Mouse (Mus musculus) right cerebral cortex, postnatal 4 days (tissue): ENCODE measurements around the gene Hcn2.
"Not testable (repeated sequence)": the region's sequence is repeated elsewhere in the genome, so short reads cannot be mapped to it uniquely, and the experiment has no call there.

ENCODE experiments used
- DNase-seq: peaks from one replicate; pipeline ENCODE4 v3.0.0-alpha.2; 2022

Gene Hcn2

DNA sequence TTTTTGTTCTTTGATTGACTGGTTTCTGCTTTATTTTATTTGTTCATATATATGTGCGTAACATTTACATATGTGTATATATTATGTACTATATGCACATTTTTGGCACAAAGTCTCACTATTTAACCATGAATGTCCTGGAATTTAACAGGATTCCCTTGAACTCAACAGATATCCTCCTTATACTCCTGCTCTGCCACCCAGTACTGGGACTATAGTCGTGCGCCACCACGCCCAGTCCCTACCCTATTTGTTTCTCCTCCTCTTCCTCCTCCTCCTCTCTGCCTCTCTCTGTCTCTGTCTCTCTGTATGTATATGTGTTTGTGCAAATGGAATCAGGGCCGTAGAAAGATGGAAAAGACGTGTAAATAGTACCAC lies 30.3 kb downstream of the Hcn2 start:
- DNase-seq, result no peak

DNA sequence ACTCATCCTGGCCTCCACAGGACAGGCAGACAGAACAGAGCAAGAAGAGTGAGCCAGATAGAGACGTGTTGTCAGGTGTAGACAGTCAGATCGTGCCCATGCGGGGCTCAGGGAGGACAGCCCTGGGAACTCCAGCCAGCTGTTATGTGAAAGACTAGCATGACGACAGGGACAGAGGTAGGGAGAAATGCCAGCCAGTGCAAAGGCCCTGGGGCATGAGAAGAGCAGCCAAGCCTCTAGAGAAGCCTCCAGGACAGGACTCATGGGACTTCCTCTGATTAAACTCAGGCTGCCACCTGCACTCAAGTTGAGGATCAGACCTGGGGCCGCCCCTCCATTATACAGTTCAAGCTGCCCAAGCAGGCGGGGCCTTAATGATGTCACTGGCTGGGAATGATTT lies 32.1 kb downstream of the Hcn2 start:
- DNase-seq, result no peak

DNA sequence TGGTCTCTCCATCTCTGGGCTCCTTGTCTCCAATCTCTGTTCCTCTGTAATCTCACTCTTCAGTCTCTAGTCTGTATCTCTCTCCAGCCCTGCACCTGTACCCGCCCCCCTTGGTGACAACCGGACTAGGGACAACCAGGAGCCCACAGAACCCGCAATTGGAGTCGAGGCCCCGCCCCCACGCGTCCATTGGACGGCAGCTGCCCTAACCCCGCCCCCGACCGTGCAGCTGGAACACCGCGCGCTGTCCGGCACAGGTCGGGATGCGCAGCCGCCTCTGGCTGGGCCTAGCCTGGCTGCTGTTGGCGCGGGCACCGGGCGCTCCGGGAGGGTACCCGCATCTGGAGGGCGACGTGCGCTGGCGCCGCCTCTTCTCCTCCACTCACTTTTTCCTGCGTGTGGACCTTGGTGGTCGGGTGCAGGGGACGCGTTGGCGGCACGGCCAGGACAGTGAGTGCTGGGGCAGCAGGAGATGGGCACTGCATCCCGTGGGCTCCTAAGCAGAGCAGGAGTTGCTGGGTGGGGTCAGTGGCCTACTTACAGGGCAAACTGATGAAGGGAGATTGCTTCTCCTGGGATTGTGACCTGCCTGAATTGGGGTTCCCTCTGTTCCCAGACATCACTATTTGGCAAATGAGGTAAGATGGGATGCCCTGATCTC lies 38.6 kb downstream of the Hcn2 start, which contains the start of gene Fgf22:
Gene Fgf22 (plus strand): TSS at position 221 of the 661 bp plus-strand sequence.
- peak; percentile 56 for DNase-seq

- DNase-seq, result no peak
These were observed 39.4 kb downstream of the Hcn2 start for GRCm38 (mm10) chr10:79755854-79756253.

GRCm38 (mm10) chr10:79756660-79757059 lies 40.2 kb downstream of the Hcn2 start:
- no peak for DNase-seq

GRCm38 (mm10) chr10:79759675-79760074 lies 43.2 kb downstream of the Hcn2 start:
- DNase-seq, result not testable (repeated sequence)

GRCm38 (mm10) chr10:79760603-79761143 lies 44.2 kb downstream of the Hcn2 start:
- DNase-seq, result no peak

GRCm38 (mm10) chr10:79762875-79763274 lies 46.4 kb downstream of the Hcn2 start:
- DNase-seq, result no peak

DNA sequence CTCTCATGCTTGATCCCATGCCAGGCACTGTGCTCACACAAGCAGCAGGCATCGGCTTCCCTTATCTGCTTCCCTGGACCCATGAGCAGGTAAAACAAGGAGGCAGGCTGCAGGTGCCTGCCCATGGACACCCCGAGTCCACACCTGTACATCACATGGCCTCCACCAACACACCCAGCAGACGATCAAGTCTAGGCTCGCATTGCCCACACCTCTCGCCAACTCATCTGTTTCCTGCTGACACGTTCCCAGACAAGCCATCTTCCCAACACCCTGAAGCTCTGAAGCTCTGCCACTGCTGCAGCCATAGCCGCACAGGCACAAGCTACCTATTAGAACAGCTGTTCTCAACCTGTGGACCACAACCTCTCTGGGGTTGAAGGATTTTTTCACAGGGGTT lies 47.8 kb downstream of the Hcn2 start:
- DNase-seq, result no peak

GRCm38 (mm10) chr10:79765228-79765745 lies 48.9 kb downstream of the Hcn2 start:
- no peak for DNase-seq

DNA sequence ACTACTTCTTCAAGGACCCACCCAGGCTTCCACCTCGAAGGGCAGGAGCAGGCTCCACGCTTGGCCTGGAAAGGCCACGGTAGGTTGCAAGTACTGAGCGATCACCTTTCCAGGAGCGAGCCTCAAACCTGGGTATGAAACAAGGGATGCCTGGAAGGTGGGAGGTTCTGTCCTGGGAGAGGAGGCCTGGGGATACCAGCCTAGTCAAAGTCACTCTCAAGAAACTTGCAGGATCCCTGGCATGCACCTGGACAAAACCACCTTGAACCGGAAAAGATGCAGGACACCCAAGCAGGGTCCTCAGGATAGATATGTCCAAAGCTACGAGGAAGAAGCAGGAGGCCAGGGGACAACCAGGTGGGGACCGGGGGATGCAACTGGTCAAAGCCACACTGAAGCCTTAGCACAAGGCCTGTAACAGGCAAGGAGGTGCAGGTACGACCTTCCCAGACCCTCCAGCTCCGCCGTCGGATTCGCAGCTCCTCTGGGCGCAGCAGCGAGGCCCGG lies 49.6 kb downstream of the Hcn2 start:
- DNase-seq, result no peak

DNA sequence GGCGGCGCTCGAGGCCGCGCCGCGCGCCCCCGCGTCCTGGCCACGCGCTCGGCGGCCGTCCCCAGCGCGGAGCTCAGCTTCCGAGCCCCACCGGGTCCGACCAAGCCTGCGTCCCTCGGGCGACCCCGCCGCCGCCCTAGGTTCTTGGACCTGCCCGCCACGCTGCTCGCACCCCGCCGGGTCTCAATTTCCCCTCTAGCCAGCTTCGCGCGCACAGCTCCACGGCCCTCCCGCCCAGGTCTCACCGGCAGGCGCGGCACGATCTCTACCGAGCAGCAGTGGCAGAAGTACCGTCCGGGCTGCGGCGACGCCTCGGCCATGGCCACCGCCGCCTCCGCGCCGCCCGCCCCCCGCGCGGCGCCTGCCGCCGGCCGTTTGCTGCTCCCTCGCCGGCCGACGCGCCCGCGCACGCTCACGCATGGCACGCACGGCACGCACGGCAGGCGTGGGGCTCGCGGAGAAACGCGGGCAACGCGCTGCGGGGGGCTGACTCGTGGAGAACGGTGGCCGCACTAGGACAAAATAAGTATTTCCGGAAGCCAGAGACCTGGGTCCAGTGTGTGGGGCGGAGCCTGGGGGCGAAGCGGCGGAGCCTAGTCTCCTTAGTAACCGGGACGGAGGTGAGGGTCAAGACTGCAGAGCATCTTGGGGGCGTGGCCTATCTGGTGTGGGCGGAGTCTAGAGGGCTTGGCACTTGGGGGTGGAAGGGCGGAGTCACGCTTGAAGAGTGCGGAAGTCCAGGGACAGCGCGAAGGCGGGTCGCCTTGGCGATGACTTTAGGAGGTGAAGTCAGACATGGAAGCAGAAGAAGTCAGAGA lies 50.3 kb downstream of the Hcn2 start, which contains the start of gene Rnf126:
Gene Rnf126 (minus strand): TSS at position 445 of the 818 bp plus-strand sequence.
- DNase-seq, result peak; percentile 97

GRCm38 (mm10) chr10:79767372-79768244 lies 51.2 kb downstream of the Hcn2 start:
- peak; percentile 95 for DNase-seq

GRCm38 (mm10) chr10:79768400-79768799 lies 52.0 kb downstream of the Hcn2 start:
- peak; percentile 76 for DNase-seq

DNA sequence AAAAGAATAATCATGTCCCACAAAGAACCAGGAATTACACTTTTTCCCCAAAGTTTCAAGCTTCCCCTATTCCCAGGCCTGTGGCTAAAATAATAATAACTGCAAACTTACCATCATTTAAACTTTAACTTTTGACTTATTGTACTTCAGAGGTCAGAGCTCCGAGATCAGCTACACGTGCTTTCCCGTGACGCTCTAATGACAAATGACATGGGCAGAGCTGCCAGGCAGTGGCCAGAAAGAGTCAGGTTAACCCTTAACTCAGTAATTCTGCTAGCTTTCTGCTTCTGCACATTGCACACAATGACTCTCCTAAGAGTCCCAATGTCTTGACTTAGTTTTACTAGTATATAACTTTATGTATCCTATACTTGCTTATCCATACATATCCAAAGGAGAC lies 52.9 kb downstream of the Hcn2 start:
- no peak for DNase-seq

GRCm38 (mm10) chr10:79772320-79772719 lies 55.9 kb downstream of the Hcn2 start:
- DNase-seq, result no peak

DNA sequence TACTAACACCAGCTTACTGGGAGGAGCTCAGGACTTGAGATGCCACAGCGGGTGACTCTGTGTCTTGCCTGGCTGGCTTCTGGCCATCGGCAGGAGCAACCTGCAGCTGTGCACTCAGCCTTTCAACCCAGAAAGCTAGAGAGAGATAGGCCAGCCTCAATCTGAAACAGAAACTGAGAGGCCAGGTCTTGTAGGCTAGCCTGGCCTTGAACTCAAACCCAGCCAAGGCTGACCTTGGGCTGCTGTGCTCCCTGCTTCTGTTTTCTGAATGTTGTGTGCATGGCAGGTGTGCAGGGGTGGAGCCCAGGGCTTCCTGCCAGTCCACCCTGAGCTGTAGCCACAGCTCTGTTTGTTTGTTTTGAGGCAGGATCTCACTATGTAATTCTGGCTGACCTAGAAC lies 56.8 kb downstream of the Hcn2 start:
- DNase-seq, result no peak

- no peak for DNase-seq
These were observed 58.2 kb downstream of the Hcn2 start for GRCm38 (mm10) chr10:79774486-79775279.

DNA sequence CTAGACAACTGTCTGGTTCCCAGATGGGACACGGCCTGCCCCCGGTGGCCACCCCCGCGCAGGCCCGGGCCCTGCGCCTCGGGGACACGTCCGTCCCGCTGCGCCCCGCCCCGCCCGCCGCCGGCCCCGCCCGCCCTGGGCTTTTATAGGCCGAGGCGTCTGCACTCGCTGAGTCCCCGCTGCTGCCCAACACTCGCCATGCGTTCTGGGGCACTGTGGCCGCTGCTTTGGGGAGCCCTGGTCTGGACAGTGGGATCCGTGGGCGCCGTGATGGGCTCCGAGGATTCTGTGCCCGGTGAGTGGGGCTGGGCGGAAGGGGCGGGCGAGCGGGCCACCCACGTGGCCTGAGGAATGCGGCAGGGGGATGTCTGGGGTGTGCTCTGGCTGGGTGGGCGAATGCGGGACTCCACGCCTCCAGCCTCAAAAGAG lies 60.7 kb downstream of the Hcn2 start, which contains the start of gene Fstl3:
Gene Fstl3 (plus strand): TSS at position 170 of the 429 bp plus-strand sequence.
- no peak for DNase-seq

DNA sequence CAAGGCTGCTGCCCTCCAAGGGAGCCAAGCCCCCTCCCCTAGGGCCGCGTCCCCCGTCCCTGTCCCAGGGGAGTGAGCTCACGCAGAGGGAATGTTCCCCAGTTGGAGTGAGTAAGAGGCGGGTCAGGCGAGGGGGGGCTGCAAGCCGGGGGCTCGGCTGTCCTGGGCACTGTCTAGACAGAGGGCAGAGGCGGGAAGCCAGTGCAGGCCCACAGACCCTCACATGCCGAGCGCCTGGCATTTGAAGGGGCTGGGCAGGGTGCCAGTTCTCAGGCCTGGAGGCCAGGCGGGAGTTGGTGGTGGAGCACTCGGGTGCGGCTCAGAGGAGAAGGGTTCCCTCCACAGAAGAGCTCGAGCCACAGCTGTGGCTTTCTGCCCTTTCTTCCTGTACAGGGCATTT lies 61.6 kb downstream of the Hcn2 start:
- peak; percentile 59 for DNase-seq

DNA sequence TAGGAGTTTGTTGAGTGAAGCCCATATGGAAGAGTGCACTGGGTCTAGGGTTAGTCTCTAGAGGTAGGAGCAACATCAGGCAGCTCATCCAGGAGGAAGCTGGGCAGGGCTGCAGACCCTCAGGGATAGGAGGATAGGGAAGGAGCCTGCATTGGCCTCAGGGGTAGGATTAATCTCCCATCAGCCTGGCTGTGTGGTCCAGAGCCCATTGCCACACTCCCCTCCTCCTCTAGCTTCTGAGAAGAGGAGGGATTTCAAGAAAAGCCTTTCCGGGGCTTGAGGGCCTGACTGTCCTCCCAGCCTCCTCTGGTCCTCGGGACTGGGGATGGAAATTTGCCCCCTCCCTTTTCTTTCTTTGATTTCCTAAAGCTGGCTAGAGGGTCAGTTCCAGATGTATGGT lies 62.8 kb downstream of the Hcn2 start:
- no peak for DNase-seq
